Comparison of ENCODE assay signal across 34 mouse cellular contexts in the genomic region with DNA sequence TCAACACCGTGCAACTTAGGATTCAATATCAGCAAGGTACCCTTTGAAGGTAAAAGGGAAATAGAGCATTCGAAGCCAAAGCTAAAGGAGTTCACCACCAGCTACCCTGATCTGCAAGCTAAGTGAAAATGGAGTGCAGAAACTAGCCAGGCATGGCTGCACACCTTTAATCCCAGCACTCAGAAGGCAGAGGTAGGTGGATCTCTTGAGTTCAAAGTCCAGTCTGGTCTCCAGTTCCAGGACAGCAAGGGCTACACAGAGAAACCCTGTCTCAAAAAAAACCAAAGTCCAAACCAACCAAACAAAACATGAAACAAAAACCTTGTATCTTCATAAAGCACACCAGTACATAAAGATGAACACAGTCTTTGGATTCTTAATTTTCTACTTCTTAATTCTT. TPM values are rescaled to one million over a fixed set of nuclear protein-coding genes. Genes with fewer than 3 reads are reported as not detected.
A peak's percentile ranks its signal among the peaks of the same experiment; 100 is the strongest.
DNase-seq lines count a peak whose midpoint lies in the region; ATAC-seq and TF ChIP-seq lines count a peak whose summit lies in the region.
"Had no signal": no experiment of that assay in that cellular context is flagged by ENCODE, and none has a peak within 500 bp of the region (broad histone marks: within the 10 kb centered on the region; RNA-seq: fewer than 3 reads in every experiment).

No protein-coding gene starts in this region.

- no peak overlapping the region for H3K4me3 ChIP-seq in liver, embryonic 16.5 days (ENCODE audit: low read depth, low read length)
- H3K4me3 ChIP-seq in liver, embryonic 11.5 days (ENCODE audit: low read depth, low read length) = no peak overlapping the region
- H3K4me3 ChIP-seq in kidney, postnatal 0 days (replicated peaks; ENCODE audit: low read depth, low read length) = no peak overlapping the region
- no peak overlapping the region for H3K4me3 ChIP-seq in forebrain, embryonic 16.5 days (replicated peaks; ENCODE audit: low read length)
- H3K4me3 ChIP-seq: embryonic facial prominence, embryonic 10.5 days; embryonic facial prominence, embryonic 15.5 days; forebrain, embryonic 12.5 days; heart, embryonic 13.5 days; hindbrain, embryonic 10.5 days; hindbrain, embryonic 15.5 days; layer of hippocampus, adult 2 months; left cerebral cortex, adult 2 months; limb, embryonic 12.5 days; liver, embryonic 13.5 days; midbrain, embryonic 10.5 days had no signal

- no peak for TF ChIP-seq CTCF in kidney, postnatal 0 days (IDR thresholded peaks at IDR 0.05; ENCODE audit: low read depth)

- H3K36me3 ChIP-seq in liver, embryonic 16.5 days (ENCODE audit: control insufficient read depth, insufficient read depth) = peaks cover 11% of the 10 kb centered on the region
- H3K36me3 ChIP-seq in liver, embryonic 11.5 days (ENCODE audit: control insufficient read depth, insufficient read depth, low read length) = no peaks in the 10 kb centered on the region; the same call in none of the 2 replicates
- 0 out of 2 replicates have a peak, but pooled peaks cover 10% of the 10 kb centered on the region for H3K36me3 ChIP-seq in kidney, postnatal 0 days (ENCODE audit: insufficient read depth, low read length)
- H3K36me3 ChIP-seq in forebrain, embryonic 16.5 days (ENCODE audit: control insufficient read depth, insufficient read depth) = no peaks in the 10 kb centered on the region
- H3K36me3 ChIP-seq: forebrain, embryonic 12.5 days; hindbrain, embryonic 10.5 days; hindbrain, embryonic 15.5 days; midbrain, embryonic 10.5 days had no signal

- WGBS in liver, embryonic 16.5 days (ENCODE audit: insufficient replicate concordance) = 81% methylated on average over 2 of the region's 2 CpGs
- 72% methylated on average over 2 of the region's 2 CpGs for WGBS in liver, embryonic 11.5 days
- WGBS in kidney, postnatal 0 days = 71% methylated on average over 2 of the region's 2 CpGs
- 85% methylated on average over 2 of the region's 2 CpGs for WGBS in forebrain, embryonic 16.5 days

- H3K9ac ChIP-seq in liver, embryonic 16.5 days (ENCODE audit: low read depth, low read length) = no peak overlapping the region
- no peak overlapping the region for H3K9ac ChIP-seq in liver, embryonic 11.5 days (ENCODE audit: low read depth, low read length)
- H3K9ac ChIP-seq in kidney, postnatal 0 days (ENCODE audit: low read depth, low read length) = no peak overlapping the region
- H3K9ac ChIP-seq in forebrain, embryonic 16.5 days (replicated peaks; ENCODE audit: low read depth, low read length) = no peak overlapping the region
- H3K9ac ChIP-seq: embryonic facial prominence, embryonic 15.5 days; forebrain, embryonic 12.5 days; heart, embryonic 13.5 days; hindbrain, embryonic 15.5 days; limb, embryonic 12.5 days; liver, embryonic 13.5 days had no signal

- no peaks in the 10 kb centered on the region for H3K27me3 ChIP-seq in liver, embryonic 16.5 days (ENCODE audit: control insufficient read depth, insufficient read depth, low read depth, low read length)
- H3K27me3 ChIP-seq in liver, embryonic 11.5 days (replicated peaks; ENCODE audit: control insufficient read depth, insufficient read depth, low read length) = no peaks in the 10 kb centered on the region
- no peaks in the 10 kb centered on the region for H3K27me3 ChIP-seq in kidney, postnatal 0 days (ENCODE audit: insufficient read depth, low read length)
- H3K27me3 ChIP-seq in forebrain, embryonic 16.5 days (replicated peaks; ENCODE audit: control insufficient read depth, insufficient read depth, low read length) = no peaks in the 10 kb centered on the region
- H3K27me3 ChIP-seq: CH12.LX; embryonic facial prominence, embryonic 15.5 days; forebrain, embryonic 12.5 days; heart, embryonic 13.5 days; hindbrain, embryonic 15.5 days; limb, embryonic 12.5 days; liver, embryonic 13.5 days had no signal

- no peak overlapping the region for H3K4me2 ChIP-seq in liver, embryonic 16.5 days (ENCODE audit: low read depth, low read length)
- no peak overlapping the region for H3K4me2 ChIP-seq in liver, embryonic 11.5 days
- H3K4me2 ChIP-seq in kidney, postnatal 0 days (ENCODE audit: low read length) = no peak overlapping the region
- no peak overlapping the region for H3K4me2 ChIP-seq in forebrain, embryonic 16.5 days (ENCODE audit: low read length)
- H3K4me2 ChIP-seq: embryonic facial prominence, embryonic 15.5 days; forebrain, embryonic 12.5 days; heart, embryonic 13.5 days; hindbrain, embryonic 15.5 days; limb, embryonic 12.5 days; liver, embryonic 13.5 days had no signal

- H3K4me1 ChIP-seq in liver, embryonic 16.5 days (ENCODE audit: control insufficient read depth, low read depth, low read length) = no peaks in the 10 kb centered on the region
- no peaks in the 10 kb centered on the region for H3K4me1 ChIP-seq in liver, embryonic 11.5 days (replicated peaks; ENCODE audit: control insufficient read depth, insufficient read depth, low read length)
- H3K4me1 ChIP-seq in kidney, postnatal 0 days (replicated peaks; ENCODE audit: insufficient read depth, low read length) = no peaks in the 10 kb centered on the region
- H3K4me1 ChIP-seq in forebrain, embryonic 16.5 days (replicated peaks; ENCODE audit: control insufficient read depth, insufficient read depth, low read length) = 0 out of 2 replicates have a peak, but pooled peaks cover 2% of the 10 kb centered on the region
- H3K4me1 ChIP-seq: embryonic facial prominence, embryonic 10.5 days; embryonic facial prominence, embryonic 15.5 days; forebrain, embryonic 12.5 days; heart, embryonic 13.5 days; hindbrain, embryonic 10.5 days; hindbrain, embryonic 15.5 days; liver, embryonic 13.5 days; midbrain, embryonic 10.5 days had no signal

- ATAC-seq in liver, embryonic 16.5 days (ENCODE audit: low read depth) = peak; percentile 35; the same call in 1 of the 2 replicates
- ATAC-seq in liver, embryonic 11.5 days (replicated peaks; ENCODE audit: low FRiP score) = no peak
- peak; percentile 68 for ATAC-seq in kidney, postnatal 0 days (replicated peaks; ENCODE audit: low FRiP score, low read depth)
- no peak for ATAC-seq in forebrain, embryonic 16.5 days
- ATAC-seq: activated CD4-positive, CD25-positive, alpha-beta regulatory T cell, adult 4 months; inflammation-experienced regulatory T-cells, adult 6 months; midbrain, embryonic 16.5 days had no signal

- DNase-seq in heart, adult 11 months = peak; percentile 25
- DNase-seq in heart, postnatal 4 days = no peak
- DNase-seq in liver, embryonic 11.5 days (ENCODE audit: low spot score) = no peak
- no peak for DNase-seq in kidney, postnatal 0 days (ENCODE audit: low spot score)
- peak; percentile 48 for DNase-seq in yolk sac, embryonic 10.5 days (ENCODE audit: low spot score)
- DNase-seq in urinary bladder, adult 2 months (ENCODE audit: low spot score) = no peak
- DNase-seq: adrenal gland, adult 8-10 months; cerebellum, adult 8-10 months; cerebellum, postnatal 25 days; gastrocnemius, postnatal 36 days; heart, postnatal 10 days; liver, embryonic 13.5 days; lung, adult 2 months; lung, postnatal 14 days; right cerebral cortex, postnatal 4 days; thymus, adult 2 months; thymus, postnatal 36 days had no signal

- no peaks in the 10 kb centered on the region for H3K9me3 ChIP-seq in liver, embryonic 16.5 days (replicated peaks; ENCODE audit: control insufficient read depth, low read length)
- H3K9me3 ChIP-seq in liver, embryonic 11.5 days (ENCODE audit: control insufficient read depth, low read length) = no peaks in the 10 kb centered on the region
- no peaks in the 10 kb centered on the region for H3K9me3 ChIP-seq in kidney, postnatal 0 days (replicated peaks; ENCODE audit: low read length)
- H3K9me3 ChIP-seq in forebrain, embryonic 16.5 days (ENCODE audit: control insufficient read depth, low read length) = no peaks in the 10 kb centered on the region
- H3K9me3 ChIP-seq: embryonic facial prominence, embryonic 10.5 days; embryonic facial prominence, embryonic 15.5 days; forebrain, embryonic 12.5 days; heart, embryonic 13.5 days; hindbrain, embryonic 10.5 days; hindbrain, embryonic 15.5 days; limb, embryonic 12.5 days; liver, embryonic 13.5 days; midbrain, embryonic 10.5 days had no signal

- H3K27ac ChIP-seq in liver, embryonic 16.5 days (ENCODE audit: low read length) = no peak overlapping the region
- no peak overlapping the region for H3K27ac ChIP-seq in liver, embryonic 11.5 days (ENCODE audit: low read depth, low read length)
- H3K27ac ChIP-seq in kidney, postnatal 0 days = no peak overlapping the region
- H3K27ac ChIP-seq in forebrain, embryonic 16.5 days (ENCODE audit: low read length) = no peak overlapping the region
- H3K27ac ChIP-seq: embryonic facial prominence, embryonic 10.5 days; embryonic facial prominence, embryonic 15.5 days; forebrain, embryonic 12.5 days; heart, embryonic 13.5 days; hindbrain, embryonic 10.5 days; hindbrain, embryonic 15.5 days; layer of hippocampus, adult 2 months; left cerebral cortex, adult 2 months; limb, embryonic 12.5 days; liver, embryonic 13.5 days; midbrain, embryonic 10.5 days; stomach, postnatal 0 days had no signal

RNA-seq across cellular contexts. Expression of a gene that starts 11.7 kb away (rescaled TPM):
- total RNA-seq in heart, postnatal 4 days (2021) = 10 to 100 TPM; 15.6 to 20.6 TPM
- polyA plus RNA-seq in liver, embryonic 16.5 days (2015; fragmentation: Nextera tagmentation; extraction: Ambion mirVana) = 0.53 and 0.58 TPM in 2 replicates
- 0.61 and 1.0 TPM in 2 replicates for polyA plus RNA-seq in liver, embryonic 11.5 days (2014; fragmentation: Nextera tagmentation; extraction: Ambion mirVana)
- 2.0 and 2.2 TPM in 2 replicates for polyA plus RNA-seq in kidney, postnatal 0 days (2015; fragmentation: Nextera tagmentation; extraction: Ambion mirVana)
- 0.22 and 0.29 TPM in 2 replicates for polyA plus RNA-seq in forebrain, embryonic 16.5 days (2015; fragmentation: Nextera tagmentation; extraction: Ambion mirVana)
- 11.0 and 13.3 TPM in 2 replicates for polyA plus RNA-seq in urinary bladder, adult 2 months (2012; rRNA removed)

Comparison
In these comparisons a context has a peak if more than half of its experiments do, and no peak if none do; other contexts are left out.
1. DNase-seq: peak in heart, adult 11 months (single experiment) and yolk sac, embryonic 10.5 days (single experiment); none in heart, postnatal 4 days (single experiment), liver, embryonic 11.5 days (single experiment), kidney, postnatal 0 days (single experiment) and urinary bladder, adult 2 months (single experiment).
2. ATAC-seq: peak in liver, embryonic 16.5 days (single experiment) and kidney, postnatal 0 days (single experiment); none in liver, embryonic 11.5 days (single experiment) and forebrain, embryonic 16.5 days (single experiment).